Mouse (Mus musculus): ENCODE measurements at regions not wholly inside any gene's neighbourhood (a gene's known extent, or its start where the extent isn't known, plus 50 kb on each side); places are given as distances from the start of the nearest gene placed in this dataset.
"Not testable (repeated sequence)": the region's sequence is repeated elsewhere in the genome, so short reads cannot be mapped to it uniquely, and the experiment has no call there.

- TF ChIP-seq CTCF (conservative IDR thresholded peaks at IDR 0.05) = peak; percentile 39
- DNase-seq (ENCODE audit: low spot score in 2 of 2); H3K4me3 ChIP-seq; H3K27ac ChIP-seq: not testable (repeated sequence)
Measured at GRCm38 (mm10) chr14:53416955-53417354, 836.9 kb downstream of the Dad1 start.

DNA sequence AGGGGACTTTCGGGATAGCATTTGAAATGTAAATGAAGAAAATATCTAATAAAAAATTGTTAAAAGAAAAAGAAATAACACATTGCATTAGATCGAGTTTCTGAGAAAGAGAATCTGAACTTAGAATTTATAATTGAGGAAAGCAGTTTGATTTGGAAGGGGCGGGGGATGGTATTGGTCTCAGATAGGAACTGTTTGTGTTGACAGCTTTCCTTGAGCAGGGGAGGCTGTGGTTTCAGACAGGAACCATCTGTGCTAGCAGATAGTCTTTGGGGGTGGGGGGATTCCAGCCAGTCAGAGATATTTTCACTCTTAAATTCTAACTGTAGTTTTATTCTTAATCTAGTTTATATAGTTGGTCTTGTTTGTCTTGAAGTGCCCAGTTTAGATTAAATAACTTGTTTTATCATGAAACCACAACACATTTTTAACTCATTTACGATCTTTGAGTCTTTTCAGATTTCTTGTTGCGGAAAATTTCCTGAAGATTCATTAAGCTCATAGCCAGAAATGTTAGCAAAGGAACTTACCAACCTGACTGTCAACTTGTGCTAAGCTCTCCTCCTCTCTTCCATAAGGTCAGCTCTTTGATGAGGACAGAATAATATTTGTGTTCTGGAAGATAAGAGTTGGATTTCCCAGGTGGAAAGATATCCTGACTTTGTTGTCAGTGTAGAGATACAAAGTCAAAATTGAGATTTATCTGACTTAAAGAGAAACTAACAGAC lies 846.2 kb downstream of the Dad1 start:
- H3K4me3 ChIP-seq; H3K27ac ChIP-seq; DNase-seq (ENCODE audit: low spot score in 2 of 2): not testable (repeated sequence)

DNA sequence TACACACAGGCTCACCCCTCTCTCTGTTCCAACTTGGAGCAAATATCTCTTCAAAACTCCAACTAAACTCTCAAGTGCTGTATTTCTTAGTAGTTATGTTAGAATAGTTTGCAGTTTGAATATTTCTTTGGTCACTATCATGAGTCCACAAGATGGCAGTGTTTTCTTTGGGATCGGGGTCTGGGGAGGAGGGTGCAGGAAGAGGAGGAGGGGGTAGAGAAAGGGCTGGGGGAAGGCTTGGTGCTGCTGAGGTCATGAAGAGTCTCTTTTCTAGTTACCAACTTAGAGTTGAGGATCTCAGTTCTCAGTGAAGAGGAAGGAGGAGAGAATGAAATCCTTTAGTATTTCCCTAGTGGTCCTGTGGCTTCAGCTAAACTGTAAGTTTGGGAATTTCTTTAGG lies 863.6 kb downstream of the Dad1 start:
- DNase-seq (ENCODE audit: low spot score in 2 of 2); H3K27ac ChIP-seq; H3K4me3 ChIP-seq: not testable (repeated sequence)

DNA sequence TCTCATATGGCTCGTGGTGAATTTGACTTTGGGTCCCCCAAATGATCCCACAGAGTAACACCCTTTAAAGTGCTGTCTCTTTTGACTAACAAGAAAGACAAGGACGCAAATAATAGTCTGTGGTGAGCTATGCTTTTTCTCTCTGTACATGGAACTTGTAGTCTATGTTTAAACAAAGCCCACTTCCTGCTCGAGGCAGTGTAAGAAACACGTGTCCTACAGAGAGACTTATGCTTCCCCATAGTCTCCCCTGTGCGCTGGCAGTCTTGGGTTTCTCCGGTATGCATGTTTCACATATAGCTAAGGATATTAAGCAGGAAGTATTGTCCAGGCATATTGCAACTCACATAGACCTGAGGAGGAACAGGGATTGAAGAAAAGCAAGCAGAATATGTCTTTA lies 879.0 kb upstream of the Olfr1507 start:
- DNase-seq (ENCODE audit: low spot score in 2 of 2); H3K4me3 ChIP-seq: not testable (repeated sequence)

DNA sequence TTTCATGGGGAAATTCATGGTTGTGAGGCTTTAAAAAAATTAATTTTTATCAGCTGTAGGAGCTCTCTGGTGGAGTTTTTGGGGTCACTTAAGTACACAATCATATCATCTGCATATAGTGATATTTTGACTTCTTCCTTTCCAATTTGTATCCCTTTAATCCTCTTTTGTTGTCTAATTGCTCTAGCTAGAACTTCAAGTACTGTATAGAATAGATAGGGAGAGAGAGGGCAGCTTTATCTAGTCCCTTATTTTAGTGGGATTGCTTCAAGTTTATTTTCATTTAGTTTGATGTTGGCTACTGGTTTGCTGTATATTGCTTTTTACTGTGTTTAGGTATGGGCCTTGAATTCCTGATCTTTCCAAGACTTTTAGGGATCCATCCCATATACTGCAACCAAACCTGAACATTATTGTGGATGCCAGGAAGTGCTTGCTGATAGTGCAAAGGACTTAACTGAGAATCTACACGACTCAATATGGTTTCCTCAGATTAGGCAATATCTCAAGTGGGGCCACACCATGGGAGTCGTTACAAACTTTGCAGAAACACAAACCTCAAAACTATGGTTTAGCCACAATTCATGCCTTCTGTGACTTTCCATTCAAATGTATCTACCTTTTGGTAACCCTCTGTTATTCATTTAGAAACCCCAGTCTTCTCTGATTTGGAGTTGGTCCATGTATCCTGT lies 878.4 kb upstream of the Olfr1507 start:
- H3K4me3 ChIP-seq; H3K27ac ChIP-seq; DNase-seq (ENCODE audit: low spot score in 2 of 2): not testable (repeated sequence)

More for the DNA sequence above, 879.0 kb upstream of the Olfr1507 start:
- not testable (repeated sequence) for H3K27ac ChIP-seq

- no peak for TF ChIP-seq CTCF (conservative IDR thresholded peaks at IDR 0.05)
- H3K4me3 ChIP-seq = no peak overlapping the region
- no peak overlapping the region for H3K27ac ChIP-seq
- no peak for DNase-seq (ENCODE audit: low spot score in 2 of 2)
Measured at GRCm38 (mm10) chr14:53369776-53370175, 874.2 kb upstream of the Olfr1507 start.

DNA sequence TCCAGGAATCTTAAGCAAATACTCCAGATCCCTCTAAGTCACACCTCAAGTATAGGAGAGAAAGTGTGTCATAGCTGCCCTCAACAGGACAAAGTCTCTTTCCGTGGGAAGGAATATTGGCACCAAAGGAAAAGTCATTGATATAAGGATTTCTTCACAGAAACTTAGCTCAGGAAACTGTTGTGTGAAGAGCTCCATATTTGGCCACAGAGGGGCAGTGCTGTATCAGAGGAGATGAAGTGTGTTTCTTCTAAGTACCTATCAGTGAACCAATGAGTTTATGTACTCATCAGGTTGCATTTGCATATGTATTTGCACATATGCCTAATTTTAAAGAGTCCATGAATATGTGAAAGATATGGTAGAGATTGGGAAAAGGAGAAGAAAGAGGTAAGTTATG lies 871.9 kb upstream of the Olfr1507 start:
- not testable (repeated sequence) for DNase-seq (ENCODE audit: low spot score in 2 of 2); H3K4me3 ChIP-seq; H3K27ac ChIP-seq
- TF ChIP-seq CTCF (conservative IDR thresholded peaks at IDR 0.05) = peak; percentile 57

GRCm38 (mm10) chr14:53363995-53364394 lies 868.4 kb upstream of the Olfr1507 start:
- H3K4me3 ChIP-seq; DNase-seq (ENCODE audit: low spot score in 2 of 2); H3K27ac ChIP-seq: not testable (repeated sequence)

- not testable (repeated sequence) for H3K4me3 ChIP-seq; H3K27ac ChIP-seq; DNase-seq (ENCODE audit: low spot score in 2 of 2)
Measured at GRCm38 (mm10) chr14:53362054-53362453, 866.5 kb upstream of the Olfr1507 start.

DNA sequence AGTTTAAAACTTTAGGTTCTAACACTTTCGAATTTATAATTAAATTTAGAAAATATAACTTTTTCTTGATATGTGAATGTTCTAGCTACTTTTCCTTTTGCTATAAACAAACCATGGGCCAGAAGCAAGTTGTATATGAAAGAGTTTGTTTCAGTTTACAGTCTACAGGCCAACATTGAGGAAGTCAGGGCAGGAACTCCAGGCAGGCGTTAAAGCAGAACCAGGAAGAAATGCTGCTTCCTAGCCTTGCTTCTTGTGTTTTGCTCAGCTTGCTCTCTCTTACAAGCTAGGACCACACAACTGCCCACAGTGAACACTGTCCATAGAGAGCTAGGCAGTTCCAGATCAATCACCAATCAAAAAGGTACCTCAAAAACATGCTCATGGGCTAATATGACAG lies 861.9 kb upstream of the Olfr1507 start:
- H3K4me3 ChIP-seq; H3K27ac ChIP-seq; DNase-seq (ENCODE audit: low spot score in 2 of 2): not testable (repeated sequence)

GRCm38 (mm10) chr14:53356783-53357182 lies 861.2 kb upstream of the Olfr1507 start:
- H3K4me3 ChIP-seq; DNase-seq (ENCODE audit: low spot score in 2 of 2); H3K27ac ChIP-seq: not testable (repeated sequence)

DNA sequence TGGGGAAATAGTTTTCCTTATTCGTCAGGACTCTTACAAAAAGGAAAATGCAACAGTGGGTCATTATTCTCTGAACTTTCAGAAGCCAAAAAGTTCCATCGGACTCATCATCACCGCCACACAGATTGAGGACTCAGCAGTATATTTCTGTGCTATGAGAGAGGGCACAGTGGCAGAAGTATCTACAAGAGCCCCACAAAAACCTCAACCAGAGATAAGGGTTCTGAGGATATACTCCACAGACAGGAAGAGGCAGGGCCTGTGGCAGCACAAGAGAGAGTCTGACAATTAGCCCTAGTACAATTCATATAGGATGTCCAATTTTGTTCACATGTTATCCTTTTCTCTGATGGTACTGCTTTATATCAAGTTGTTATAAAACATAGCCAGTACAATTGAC lies 855.9 kb upstream of the Olfr1507 start:
- H3K27ac ChIP-seq; H3K4me3 ChIP-seq; DNase-seq (ENCODE audit: low spot score in 2 of 2): not testable (repeated sequence)

- not testable (repeated sequence) for H3K4me3 ChIP-seq; DNase-seq (ENCODE audit: low spot score in 2 of 2)
Measured at GRCm38 (mm10) chr14:53350780-53351179, 855.2 kb upstream of the Olfr1507 start.

GRCm38 (mm10) chr14:53349111-53349510 lies 853.6 kb upstream of the Olfr1507 start:
- not testable (repeated sequence) for DNase-seq (ENCODE audit: low spot score in 2 of 2); H3K27ac ChIP-seq; H3K4me3 ChIP-seq
- TF ChIP-seq CTCF (conservative IDR thresholded peaks at IDR 0.05) = peak; percentile 58

More at GRCm38 (mm10) chr14:53350780-53351179, 855.2 kb upstream of the Olfr1507 start:
- H3K27ac ChIP-seq = not testable (repeated sequence)
